Comparison of ENCODE assay signal across 22 mouse cellular contexts in genomic region chr9:97154956-97155355, GRCm38 (mm10). TPM values are rescaled to one million over a fixed set of nuclear protein-coding genes. Genes with fewer than 3 reads are reported as not detected.
DNase-seq lines count a peak whose midpoint lies in the region; ATAC-seq and TF ChIP-seq lines count a peak whose summit lies in the region.
"Had no signal": no experiment of that assay in that cellular context is flagged by ENCODE, and none has a peak within 500 bp of the region (broad histone marks: within the 10 kb centered on the region; RNA-seq: fewer than 3 reads in every experiment).

No protein-coding gene starts in this region.

- H3K36me3 ChIP-seq in kidney, embryonic 16.5 days (ENCODE audit: insufficient read depth, low read length) = no peaks in the 10 kb centered on the region
- H3K36me3 ChIP-seq: forebrain, embryonic 10.5 days; heart, embryonic 10.5 days; hindbrain, embryonic 12.5 days; hindbrain, embryonic 15.5 days had no signal

- no peak overlapping the region for H3K9ac ChIP-seq in kidney, embryonic 16.5 days (replicated peaks; ENCODE audit: low read length)
- H3K9ac ChIP-seq: forebrain, embryonic 13.5 days; hindbrain, embryonic 12.5 days; hindbrain, embryonic 15.5 days had no signal

- no peak for ATAC-seq in kidney, embryonic 16.5 days (ENCODE audit: low FRiP score, low TSS enrichment)
- ATAC-seq: activated CD4-positive, CD25-positive, alpha-beta regulatory T cell, adult 4 months; forebrain, embryonic 13.5 days; forebrain, embryonic 16.5 days had no signal

- DNase-seq in gastrocnemius, adult 2 months = no peak
- DNase-seq in gastrocnemius, adult 8-10 months (ENCODE audit: low spot score in 2 of 2) = no peak
- peak; percentile 18 for DNase-seq in kidney, adult 18-20 months
- DNase-seq in kidney, postnatal 14 days = peak; percentile 40
- DNase-seq in kidney, postnatal 10 days = no peak
- peak; percentile 32 to 46 for DNase-seq in kidney, postnatal 25 days
- no peak for DNase-seq in adrenal gland, postnatal 4 days (ENCODE audit: low spot score in 2 of 2)
- DNase-seq: adrenal gland, adult 8-10 months; adrenal gland, postnatal 25 days; cerebellum, adult 18-20 months; cerebellum, adult 9-10 months; cerebellum, postnatal 14 days; gastrocnemius, postnatal 25 days; heart, adult 18-20 months had no signal

- intact Hi-C loops in gastrocnemius, adult 2 months (cut with DNase I) = no loop called here

- H3K27me3 ChIP-seq in kidney, embryonic 16.5 days (ENCODE audit: insufficient read depth, low read length) = no peaks in the 10 kb centered on the region; the same call in 1 of the 2 replicates
- H3K27me3 ChIP-seq: forebrain, embryonic 13.5 days; hindbrain, embryonic 12.5 days; hindbrain, embryonic 15.5 days had no signal

- no peaks in the 10 kb centered on the region for H3K4me1 ChIP-seq in kidney, embryonic 16.5 days (ENCODE audit: insufficient read depth, low read length)
- H3K4me1 ChIP-seq: forebrain, embryonic 10.5 days; forebrain, embryonic 13.5 days; hindbrain, embryonic 12.5 days; hindbrain, embryonic 15.5 days had no signal

- no peak overlapping the region for H3K4me3 ChIP-seq in gastrocnemius, adult 2 months
- no peak overlapping the region for H3K4me3 ChIP-seq in kidney, embryonic 16.5 days (ENCODE audit: low read length)
- H3K4me3 ChIP-seq: forebrain, embryonic 10.5 days; forebrain, embryonic 13.5 days; heart, embryonic 10.5 days; hindbrain, embryonic 12.5 days; hindbrain, embryonic 15.5 days had no signal

- H3K4me2 ChIP-seq in kidney, embryonic 16.5 days (replicated peaks; ENCODE audit: low read depth, low read length) = no peak overlapping the region
- H3K4me2 ChIP-seq: forebrain, embryonic 13.5 days; hindbrain, embryonic 12.5 days; hindbrain, embryonic 15.5 days had no signal

- 82% methylated on average over 4 of the region's 4 CpGs for WGBS in kidney, embryonic 16.5 days

- peak overlapping the region; percentile 81 for H3K27ac ChIP-seq in gastrocnemius, adult 2 months
- no peak overlapping the region for H3K27ac ChIP-seq in kidney, embryonic 16.5 days (ENCODE audit: low read length)
- H3K27ac ChIP-seq: forebrain, embryonic 10.5 days; forebrain, embryonic 13.5 days; hindbrain, embryonic 12.5 days; hindbrain, embryonic 15.5 days had no signal

- no peaks in the 10 kb centered on the region for H3K9me3 ChIP-seq in kidney, embryonic 16.5 days (ENCODE audit: low read length)
- H3K9me3 ChIP-seq: forebrain, embryonic 10.5 days; forebrain, embryonic 13.5 days; heart, embryonic 10.5 days; hindbrain, embryonic 12.5 days; hindbrain, embryonic 15.5 days had no signal

- TF ChIP-seq CTCF in gastrocnemius, adult 2 months (IDR thresholded peaks at IDR 0.05) = no peak

RNA-seq across cellular contexts. Expression of gene Slc25a36, which starts 44.0 kb away (rescaled TPM):
- total RNA-seq in gastrocnemius, adult 2 months (2021) = 10 to 100 TPM; 33.6 to 52.7 TPM
- 10 to 100 TPM; 20.0 to 43.6 (median 25.2) TPM for total RNA-seq in gastrocnemius, adult 8-10 months (2022)
- polyA plus RNA-seq in kidney, embryonic 16.5 days (2015; fragmentation: Nextera tagmentation; extraction: Ambion mirVana) = 64.4 and 76.5 TPM in 2 replicates
- total RNA-seq in adrenal gland, postnatal 4 days (2021) = 100 to 1,000 TPM; 116 to 123 TPM

Comparison
In these comparisons a context has a peak if more than half of its experiments do, and no peak if none do; other contexts are left out.
1. DNase-seq: peak in kidney, adult 18-20 months (single experiment), kidney, postnatal 14 days (single experiment) and kidney, postnatal 25 days (2 of 2); none in gastrocnemius, adult 2 months (single experiment), gastrocnemius, adult 8-10 months (0 of 2), kidney, postnatal 10 days (single experiment) and adrenal gland, postnatal 4 days (0 of 2).